Mouse (Mus musculus): ENCODE results near the gene Tll2. TPM values are rescaled to one million over a fixed set of nuclear protein-coding genes. Genes with fewer than 3 reads are reported as not detected.

Tll2 gene
- total RNA-seq, 2 experiments from 2014 or later: not detected

Other genes starting within 250 kb of the Tll2 start
- gene Blnk, start 212.3 kb downstream of the Tll2 start, total RNA-seq (2015): 0.84 TPM in 1 of 2 replicates, not detected in the other
- 0.25 TPM in 1 of 2 replicates, not detected in the other for gene Blnk, start 212.3 kb downstream of the Tll2 start, total RNA-seq (2017)
- gene Dntt, start 177.6 kb downstream of the Tll2 start, total RNA-seq (2015): 5.7 and 18.3 TPM in 2 replicates
- gene Dntt, start 177.6 kb downstream of the Tll2 start, total RNA-seq (2017): 10.0 and 29.0 TPM in 2 replicates
- not detected in 2 replicates for gene Opalin, start 129.7 kb downstream of the Tll2 start, total RNA-seq (2015)
- gene Opalin, start 129.7 kb downstream of the Tll2 start, total RNA-seq (2017): not detected in 2 replicates
- 167 and 198 TPM in 2 replicates for gene Tm9sf3, start 57.2 kb upstream of the Tll2 start, total RNA-seq (2015)
- 280 and 301 TPM in 2 replicates for gene Tm9sf3, start 57.2 kb upstream of the Tll2 start, total RNA-seq (2017)
- 26.5 and 30.5 TPM in 2 replicates for gene Pik3ap1, start 178.3 kb upstream of the Tll2 start, total RNA-seq (2015)
- gene Pik3ap1, start 178.3 kb upstream of the Tll2 start, total RNA-seq (2017): 23.5 and 24.4 TPM in 2 replicates

All from megakaryocyte progenitor cell, adult 5-6 weeks (primary cell).